Mouse (Mus musculus) stomach, postnatal 0 days (tissue): ENCODE data around the gene Atcay.

ENCODE experiments used
- CTCF ChIP-seq: IDR thresholded peaks from 2 replicates; pipeline ENCODE4 v1.5.1; 2016; ENCODE audit warnings: antibody characterized with exemption, low read depth, mild to moderate bottlenecking, moderate library complexity
- EP300 ChIP-seq: optimal IDR thresholded peaks from 2 replicates; pipeline ENCODE3; 2016; ENCODE audit warnings: antibody characterized with exemption

- no peak for TF ChIP-seq EP300
- TF ChIP-seq CTCF = no peak
Observed at GRCm38 (mm10) chr10:81257158-81258039, 26.8 kb upstream of the Atcay start.
